Mouse (Mus musculus) left cerebral cortex, postnatal 25 days (tissue): ENCODE results near the gene Arhgap29. TPM values are rescaled to one million over a fixed set of nuclear protein-coding genes. Genes with fewer than 3 reads are reported as not detected.
A peak's percentile ranks its signal among the peaks of the same experiment; 100 is the strongest.

Source experiments
- DNase-seq, 2 experiments: peaks; one replicate each; pipeline ENCODE4 v3.0.0; 2022; ENCODE audit warnings: low spot score in 2 of 2, mixed read lengths in 1 of 2
- intact Hi-C: fragments of 180-260 bp; cut with DNase I; formaldehyde crosslinking; loops from one replicate; pipeline ENCODE4 v1.15.1; 2025
- total RNA-seq, 2 experiments: library from RNA; stranded (reverse); gene quantifications; 2 replicates each; pipeline ENCODE4 v1.2.3; 2021

The Arhgap29 gene
- total RNA-seq = 10 to 100 TPM; 23.9 to 26.9 TPM

GRCm38 (mm10) chr3:121952041-121952591 lies at the start of gene Arhgap29:
Gene Arhgap29, plus strand, starts transcription at chr3:121952541.
- intact Hi-C loops = loop anchor here (5.0 kb wide), 1 partner anchor 65 kb away; no protein-coding TSS in a partner anchor
- DNase-seq = no peak

GRCm38 (mm10) chr3:121902729-121903128 lies 49.6 kb upstream of the Arhgap29 start:
- intact Hi-C loops = no loop called here
- DNase-seq = no peak

- no peak for DNase-seq
- intact Hi-C loops = no loop called here
Observed at GRCm38 (mm10) chr3:121903286-121903685, 49.1 kb upstream of the Arhgap29 start.

GRCm38 (mm10) chr3:121903695-121904094 lies 48.6 kb upstream of the Arhgap29 start:
- intact Hi-C loops = no loop called here
- DNase-seq = no peak

- intact Hi-C loops = no loop called here
- no peak for DNase-seq
Observed at GRCm38 (mm10) chr3:121904476-121904875, 47.9 kb upstream of the Arhgap29 start.

- intact Hi-C loops = no loop called here
Observed at GRCm38 (mm10) chr3:121906623-121907022, 45.7 kb upstream of the Arhgap29 start.

GRCm38 (mm10) chr3:121909155-121909554 lies 43.2 kb upstream of the Arhgap29 start:
- intact Hi-C loops = no loop called here

More at GRCm38 (mm10) chr3:121906623-121907022, 45.7 kb upstream of the Arhgap29 start:
- DNase-seq = no peak

GRCm38 (mm10) chr3:121913476-121913875 lies 38.9 kb upstream of the Arhgap29 start:
- no peak for DNase-seq
- intact Hi-C loops = no loop called here

More at GRCm38 (mm10) chr3:121909155-121909554, 43.2 kb upstream of the Arhgap29 start:
- DNase-seq = peak; percentile 7 to 56

GRCm38 (mm10) chr3:121914459-121915185 lies 37.7 kb upstream of the Arhgap29 start:
- no peak for DNase-seq

GRCm38 (mm10) chr3:121915191-121915590 lies 37.1 kb upstream of the Arhgap29 start:
- DNase-seq = no peak
- intact Hi-C loops = no loop called here

More at GRCm38 (mm10) chr3:121914459-121915185, 37.7 kb upstream of the Arhgap29 start:
- intact Hi-C loops = no loop called here

- intact Hi-C loops = no loop called here
- no peak for DNase-seq
Observed at GRCm38 (mm10) chr3:121916802-121917532, 35.4 kb upstream of the Arhgap29 start.

- no peak for DNase-seq
- intact Hi-C loops = no loop called here
Observed at GRCm38 (mm10) chr3:121917658-121918057, 34.7 kb upstream of the Arhgap29 start.

- intact Hi-C loops = no loop called here
- DNase-seq = no peak
Observed at GRCm38 (mm10) chr3:121919961-121920360, 32.4 kb upstream of the Arhgap29 start.

- no peak for DNase-seq
- intact Hi-C loops = no loop called here
Observed at GRCm38 (mm10) chr3:121920769-121921168, 31.6 kb upstream of the Arhgap29 start.

- no peak for DNase-seq
- intact Hi-C loops = no loop called here
Observed at GRCm38 (mm10) chr3:121924768-121925486, 27.4 kb upstream of the Arhgap29 start.

- intact Hi-C loops = no loop called here
- no peak for DNase-seq
Observed at GRCm38 (mm10) chr3:121927601-121928000, 24.7 kb upstream of the Arhgap29 start.

- peak in 1 of 2 experiments; percentile 41 for DNase-seq
- intact Hi-C loops = no loop called here
Observed at GRCm38 (mm10) chr3:121932815-121933214, 19.5 kb upstream of the Arhgap29 start.

GRCm38 (mm10) chr3:121936241-121936640 lies 16.1 kb upstream of the Arhgap29 start:
- intact Hi-C loops = no loop called here
- no peak for DNase-seq

- no peak for DNase-seq
- intact Hi-C loops = no loop called here
Observed at GRCm38 (mm10) chr3:121937036-121937435, 15.3 kb upstream of the Arhgap29 start.

GRCm38 (mm10) chr3:121939658-121940057 lies 12.7 kb upstream of the Arhgap29 start:
- intact Hi-C loops = no loop called here
- no peak for DNase-seq
